Mouse (Mus musculus) brain, embryonic 14.5 days (tissue): ENCODE results near the gene Tmem221. TPM values are rescaled to one million over a fixed set of nuclear protein-coding genes. Genes with fewer than 3 reads are reported as not detected.
A peak's percentile ranks its signal among the peaks of the same experiment; 100 is the strongest.

Source experiments
- DNase-seq: peaks from one replicate; pipeline ENCODE4 v3.0.0-alpha.2; 2011; ENCODE audit warnings: low read depth
- CTCF ChIP-seq: fragments of 200-500 bp; IDR thresholded peaks from 2 replicates; pipeline ENCODE4 v1.5.1; 2012; ENCODE audit warnings: inconsistent platforms, mild to moderate bottlenecking, moderate library complexity, borderline replicate concordance; ENCODE audit not compliant: insufficient read depth, insufficient read length; ENCODE audit errors: extremely low read depth
- POLR2A ChIP-seq: fragments of 200-500 bp; IDR thresholded peaks from 2 replicates; pipeline ENCODE4 v1.6.1; 2012; ENCODE audit warnings: mild to moderate bottlenecking, inconsistent platforms, borderline replicate concordance; ENCODE audit not compliant: poor library complexity, insufficient read depth, insufficient read length, severe bottlenecking; ENCODE audit errors: extremely low read depth
- polyA plus RNA-seq: library from polyadenylated mRNA; depleted of rRNA; stranded (reverse); fragments of >200 nt; gene quantifications from 2 replicates; pipeline ENCODE4 v1.2.3, GENCODE M21; 2012

Gene Tmem221
- polyA plus RNA-seq, 1 experiment: 0.07 TPM

GRCm38 (mm10) chr8:71562751-71563150 is 4.1 kb upstream of the Tmem221 start:
- peak; percentile 58 for DNase-seq
- TF ChIP-seq CTCF: peak; percentile 74
- TF ChIP-seq POLR2A: no peak

GRCm38 (mm10) chr8:71561401-71561800 is 2.7 kb upstream of the Tmem221 start:
- TF ChIP-seq POLR2A (no peak), CTCF (peak; percentile 97)
- peak; percentile 91 for DNase-seq

GRCm38 (mm10) chr8:71560765-71561164 is 2.1 kb upstream of the Tmem221 start:
- no peak for DNase-seq
- TF ChIP-seq POLR2A: no peak
- TF ChIP-seq CTCF: no peak

GRCm38 (mm10) chr8:71560071-71560470 is 1.4 kb upstream of the Tmem221 start:
- TF ChIP-seq CTCF: no peak
- TF ChIP-seq POLR2A: no peak
- DNase-seq: no peak

GRCm38 (mm10) chr8:71558958-71559690 is 453 bp upstream of the Tmem221 start:
- DNase-seq: peak; percentile 60
- no peak for TF ChIP-seq POLR2A
- no peak for TF ChIP-seq CTCF

- DNase-seq: no peak
- TF ChIP-seq POLR2A: no peak
- no peak for TF ChIP-seq CTCF
Measured at GRCm38 (mm10) chr8:71554644-71555043, 4.0 kb downstream of the Tmem221 start.

GRCm38 (mm10) chr8:71554001-71554400 is 4.7 kb downstream of the Tmem221 start:
- DNase-seq: no peak
- TF ChIP-seq CTCF (no peak), POLR2A (no peak)

GRCm38 (mm10) chr8:71552770-71553169 is 5.9 kb downstream of the Tmem221 start:
- TF ChIP-seq POLR2A: no peak
- TF ChIP-seq CTCF: no peak

GRCm38 (mm10) chr8:71550754-71551153 is 7.9 kb downstream of the Tmem221 start:
- DNase-seq: no peak
- no peak for TF ChIP-seq CTCF
- TF ChIP-seq POLR2A: no peak

More at GRCm38 (mm10) chr8:71552770-71553169, 5.9 kb downstream of the Tmem221 start:
- no peak for DNase-seq

GRCm38 (mm10) chr8:71547590-71547989 is 11.1 kb downstream of the Tmem221 start:
- DNase-seq: no peak
- TF ChIP-seq CTCF (no peak), POLR2A (no peak)

- TF ChIP-seq POLR2A (no peak), CTCF (no peak)
- no peak for DNase-seq
Measured at GRCm38 (mm10) chr8:71545053-71545452, 13.6 kb downstream of the Tmem221 start.

- DNase-seq: no peak
- TF ChIP-seq POLR2A: no peak
- TF ChIP-seq CTCF: no peak
Measured at GRCm38 (mm10) chr8:71543755-71544154, 14.9 kb downstream of the Tmem221 start.

- DNase-seq: peak; percentile 100
- TF ChIP-seq CTCF: no peak
- 0 out of 2 replicates have a peak, but pooled peaks have one; percentile 23 for TF ChIP-seq POLR2A
Measured at GRCm38 (mm10) chr8:71542632-71543343, 15.9 kb downstream of the Tmem221 start, which contains the start of gene Mvb12a. Gene Mvb12a, plus strand, starts transcription at chr8:71542922.
